Mouse (Mus musculus) hindbrain, postnatal 0 days (tissue): ENCODE measurements at regions not wholly inside any gene's neighbourhood (a gene's known extent, or its start where the extent isn't known, plus 50 kb on each side); places are given as distances from the start of the nearest gene placed in this dataset.

Source experiments
- ATAC-seq: fragments of 200-750 bp; cut with Nextera tagmentation; 2 replicates; pipeline ENCODE4 v1.8.0; 2017; ENCODE audit warnings: mild to moderate bottlenecking, moderate TSS enrichment, moderate library complexity
- DNase-seq: peaks from one replicate; pipeline ENCODE4 v3.0.0-alpha.2; 2015; ENCODE audit warnings: low spot score
- H3K27ac ChIP-seq: fragments of 300-500 bp; sonication (generic); 2 replicates; pipeline ENCODE4 v1.5.1; 2014; ENCODE audit warnings: mild to moderate bottlenecking
- H3K27me3 ChIP-seq: fragments of 300-500 bp; sonication (generic); 2 replicates; pipeline ENCODE4 v1.6.1; 2014; ENCODE audit warnings: low read length, mixed read lengths; ENCODE audit not compliant: insufficient read depth
- H3K36me3 ChIP-seq: fragments of 300-500 bp; sonication (generic); 2 replicates; pipeline ENCODE4 v1.6.1; 2014; ENCODE audit warnings: low read length, mixed read lengths; ENCODE audit not compliant: insufficient read depth
- H3K4me1 ChIP-seq: fragments of 300-500 bp; sonication (generic); 2 replicates; pipeline ENCODE4 v1.6.1; 2014; ENCODE audit warnings: antibody characterized with exemption, low read length, mixed read lengths; ENCODE audit not compliant: insufficient read depth
- H3K4me2 ChIP-seq: fragments of 300-500 bp; sonication (generic); 2 replicates; pipeline ENCODE4 v1.6.1; 2014; ENCODE audit warnings: low read depth, mild to moderate bottlenecking, low read length, moderate library complexity, mixed read lengths
- H3K4me3 ChIP-seq: fragments of 300-500 bp; sonication (generic); 2 replicates; pipeline ENCODE4 v1.5.1; 2014; ENCODE audit warnings: low read length
- H3K9ac ChIP-seq: fragments of 300-500 bp; sonication (generic); replicated peaks from 2 replicates; pipeline ENCODE4 v1.6.1; 2014; ENCODE audit warnings: mild to moderate bottlenecking, low read length, moderate library complexity, mixed read lengths
- H3K9me3 ChIP-seq: fragments of 300-500 bp; sonication (generic); 2 replicates; pipeline ENCODE4 v1.6.1; 2016; ENCODE audit warnings: low read length, mixed read lengths
- CTCF ChIP-seq: IDR thresholded peaks from 2 replicates; pipeline ENCODE4 v1.5.1; 2016; ENCODE audit warnings: antibody characterized with exemption, control low read depth, low read depth
- WGBS: fragments of 180-500 bp; shearing (Covaris S2); extraction: QIAGEN DNeasy Blood & Tissue Kit; methylation state at CpG from one replicate; pipeline ENCODE4 v1.1.7; 2014; 5-methylcytosine and 5-hydroxymethylcytosine counted together

- Histone ChIP-seq H3K9ac (no peak overlapping the region), H3K4me1 (no peaks in the 10 kb centered on the region), H3K36me3 (no peaks in the 10 kb centered on the region), H3K9me3 (no peaks in the 10 kb centered on the region), H3K4me2 (no peak overlapping the region), H3K4me3 (no peak overlapping the region), H3K27ac (no peak overlapping the region), H3K27me3 (no peaks in the 10 kb centered on the region)
- TF ChIP-seq CTCF, result no peak
- no peak for DNase-seq
- ATAC-seq, result no peak
- WGBS, result 97% methylated on average over 1 of the region's 1 CpGs
Measured at GRCm38 (mm10) chr7:83023990-83024389, 156.9 kb downstream of the Mex3b start.

- no peaks in the 10 kb centered on the region for H3K4me1 ChIP-seq
- no peak overlapping the region for H3K4me2 ChIP-seq
- no peaks in the 10 kb centered on the region for H3K27me3 ChIP-seq
- no peaks in the 10 kb centered on the region for H3K36me3 ChIP-seq
- no peaks in the 10 kb centered on the region for H3K9me3 ChIP-seq
- no peak overlapping the region for H3K9ac ChIP-seq
- 76% methylated on average over 2 of the region's 2 CpGs for WGBS
- no peak overlapping the region for H3K27ac ChIP-seq
- no peak overlapping the region for H3K4me3 ChIP-seq
- no peak for TF ChIP-seq CTCF
- DNase-seq (no peak), ATAC-seq (no peak)
Measured at GRCm38 (mm10) chr7:83031101-83031500, 164.0 kb downstream of the Mex3b start.

GRCm38 (mm10) chr7:83032025-83032424 is 164.9 kb downstream of the Mex3b start:
- no peak overlapping the region for H3K9ac ChIP-seq
- H3K9me3 ChIP-seq, result no peaks in the 10 kb centered on the region
- DNase-seq (no peak), ATAC-seq (no peak)
- H3K4me2 ChIP-seq, result no peak overlapping the region
- H3K4me3 ChIP-seq, result no peak overlapping the region
- no peak overlapping the region for H3K27ac ChIP-seq
- no peaks in the 10 kb centered on the region for H3K4me1 ChIP-seq
- no peak for TF ChIP-seq CTCF
- WGBS, result 95% methylated on average over 1 of the region's 1 CpGs
- no peaks in the 10 kb centered on the region for H3K36me3 ChIP-seq
- H3K27me3 ChIP-seq, result no peaks in the 10 kb centered on the region

GRCm38 (mm10) chr7:83032924-83033323 is 165.8 kb downstream of the Mex3b start:
- no peaks in the 10 kb centered on the region for H3K36me3 ChIP-seq
- H3K9ac ChIP-seq, result no peak overlapping the region
- no peak overlapping the region for H3K4me3 ChIP-seq
- TF ChIP-seq CTCF, result no peak
- no peaks in the 10 kb centered on the region for H3K9me3 ChIP-seq
- no peak overlapping the region for H3K27ac ChIP-seq
- H3K4me1 ChIP-seq, result no peaks in the 10 kb centered on the region
- ATAC-seq, result no peak
- 51% methylated on average over 2 of the region's 2 CpGs for WGBS
- peak; percentile 60 for DNase-seq
- H3K4me2 ChIP-seq, result no peak overlapping the region
- H3K27me3 ChIP-seq, result no peaks in the 10 kb centered on the region

GRCm38 (mm10) chr7:83035190-83035589 is 168.1 kb downstream of the Mex3b start:
- Histone ChIP-seq H3K4me3 (no peak overlapping the region), H3K9me3 (no peaks in the 10 kb centered on the region), H3K36me3 (no peaks in the 10 kb centered on the region), H3K4me1 (no peaks in the 10 kb centered on the region), H3K27me3 (no peaks in the 10 kb centered on the region), H3K27ac (no peak overlapping the region), H3K4me2 (no peak overlapping the region), H3K9ac (no peak overlapping the region)
- DNase-seq (no peak), ATAC-seq (no peak)
- TF ChIP-seq CTCF, result no peak
- WGBS, result 79% methylated on average over 3 of the region's 3 CpGs

GRCm38 (mm10) chr7:83036397-83036796 is 169.3 kb downstream of the Mex3b start:
- TF ChIP-seq CTCF, result no peak
- Histone ChIP-seq H3K9ac (no peak overlapping the region), H3K9me3 (no peaks in the 10 kb centered on the region), H3K27me3 (no peaks in the 10 kb centered on the region), H3K4me2 (no peak overlapping the region), H3K27ac (no peak overlapping the region), H3K4me1 (no peaks in the 10 kb centered on the region), H3K36me3 (no peaks in the 10 kb centered on the region), H3K4me3 (no peak overlapping the region)
- 35% methylated on average over 2 of the region's 2 CpGs for WGBS
- ATAC-seq (no peak), DNase-seq (peak; percentile 44)

GRCm38 (mm10) chr7:83037100-83037499 is 170.0 kb downstream of the Mex3b start:
- Histone ChIP-seq H3K9ac (no peak overlapping the region), H3K9me3 (no peaks in the 10 kb centered on the region), H3K27ac (no peak overlapping the region), H3K36me3 (no peaks in the 10 kb centered on the region), H3K27me3 (no peaks in the 10 kb centered on the region), H3K4me1 (no peaks in the 10 kb centered on the region), H3K4me3 (no peak overlapping the region), H3K4me2 (no peak overlapping the region)
- no peak for TF ChIP-seq CTCF
- no peak for DNase-seq
- 0% methylated on average over 2 of the region's 2 CpGs for WGBS
- ATAC-seq, result no peak

- no peaks in the 10 kb centered on the region for H3K9me3 ChIP-seq
- H3K9ac ChIP-seq, result no peak overlapping the region
- no peak overlapping the region for H3K4me3 ChIP-seq
- no peak for ATAC-seq
- no peaks in the 10 kb centered on the region for H3K4me1 ChIP-seq
- no peak for TF ChIP-seq CTCF
- WGBS, result 57% methylated on average over 2 of the region's 2 CpGs
- H3K27me3 ChIP-seq, result no peaks in the 10 kb centered on the region
- H3K27ac ChIP-seq, result no peak overlapping the region
- no peak for DNase-seq
- H3K4me2 ChIP-seq, result no peak overlapping the region
- no peaks in the 10 kb centered on the region for H3K36me3 ChIP-seq
Measured at GRCm38 (mm10) chr7:83037714-83038113, 170.6 kb downstream of the Mex3b start.
